Mouse (Mus musculus) liver, embryonic 15.5 days (tissue): ENCODE measurements around the gene Eps8. TPM values are rescaled to one million over a fixed set of nuclear protein-coding genes. Genes with fewer than 3 reads are reported as not detected.

Source experiments
- ATAC-seq: fragments of 200-750 bp; cut with Nextera tagmentation; 2 replicates; pipeline ENCODE4 v1.8.0; 2017; ENCODE audit warnings: moderate number of reproducible peaks, mild to moderate bottlenecking, moderate library complexity; ENCODE audit not compliant: insufficient read depth
- H3K27ac ChIP-seq: fragments of 300-500 bp; sonication (generic); replicated peaks from 2 replicates; pipeline ENCODE4 v1.5.1; 2015; ENCODE audit warnings: mild to moderate bottlenecking, inconsistent platforms
- H3K27me3 ChIP-seq: fragments of 300-500 bp; sonication (generic); 2 replicates; pipeline ENCODE4 v1.6.1; 2015; ENCODE audit warnings: mild to moderate bottlenecking, inconsistent platforms
- H3K36me3 ChIP-seq: fragments of 300-500 bp; sonication (generic); replicated peaks from 2 replicates; pipeline ENCODE4 v1.6.1; 2015; ENCODE audit warnings: moderate library complexity, mild to moderate bottlenecking, inconsistent platforms
- H3K4me1 ChIP-seq: fragments of 300-500 bp; sonication (generic); replicated peaks from 2 replicates; pipeline ENCODE4 v1.6.1; 2015; ENCODE audit warnings: inconsistent platforms
- H3K4me2 ChIP-seq: fragments of 300-500 bp; sonication (generic); 2 replicates; pipeline ENCODE4 v1.6.1; 2015; ENCODE audit warnings: moderate library complexity, mild to moderate bottlenecking, inconsistent platforms
- H3K4me3 ChIP-seq: fragments of 300-500 bp; sonication (generic); replicated peaks from 2 replicates; pipeline ENCODE4 v1.5.1; 2015; ENCODE audit warnings: mild to moderate bottlenecking, inconsistent platforms
- H3K9ac ChIP-seq: fragments of 300-500 bp; sonication (generic); 2 replicates; pipeline ENCODE4 v1.6.1; 2015; ENCODE audit warnings: moderate library complexity, mild to moderate bottlenecking, inconsistent platforms
- H3K9me3 ChIP-seq: fragments of 300-500 bp; sonication (generic); replicated peaks from 2 replicates; pipeline ENCODE4 v1.6.1; 2016; ENCODE audit warnings: inconsistent platforms
- WGBS: fragments of 180-500 bp; shearing (Covaris S2); methylation state at CpG from one replicate; pipeline ENCODE4 v1.1.7; 2015; ENCODE audit warnings: mixed read lengths; ENCODE audit not compliant: insufficient replicate concordance; 5-methylcytosine and 5-hydroxymethylcytosine counted together
- polyA plus RNA-seq: library from polyadenylated mRNA; unstranded; fragments of >200 nt; fragmentation: Nextera tagmentation; extraction: Ambion mirVana; gene quantifications from 2 replicates; pipeline ENCODE4 v1.2.1, GENCODE M21; 2015

Gene Eps8
- polyA plus RNA-seq, 1 experiment from 2014 or later, result 2.5 TPM

DNA sequence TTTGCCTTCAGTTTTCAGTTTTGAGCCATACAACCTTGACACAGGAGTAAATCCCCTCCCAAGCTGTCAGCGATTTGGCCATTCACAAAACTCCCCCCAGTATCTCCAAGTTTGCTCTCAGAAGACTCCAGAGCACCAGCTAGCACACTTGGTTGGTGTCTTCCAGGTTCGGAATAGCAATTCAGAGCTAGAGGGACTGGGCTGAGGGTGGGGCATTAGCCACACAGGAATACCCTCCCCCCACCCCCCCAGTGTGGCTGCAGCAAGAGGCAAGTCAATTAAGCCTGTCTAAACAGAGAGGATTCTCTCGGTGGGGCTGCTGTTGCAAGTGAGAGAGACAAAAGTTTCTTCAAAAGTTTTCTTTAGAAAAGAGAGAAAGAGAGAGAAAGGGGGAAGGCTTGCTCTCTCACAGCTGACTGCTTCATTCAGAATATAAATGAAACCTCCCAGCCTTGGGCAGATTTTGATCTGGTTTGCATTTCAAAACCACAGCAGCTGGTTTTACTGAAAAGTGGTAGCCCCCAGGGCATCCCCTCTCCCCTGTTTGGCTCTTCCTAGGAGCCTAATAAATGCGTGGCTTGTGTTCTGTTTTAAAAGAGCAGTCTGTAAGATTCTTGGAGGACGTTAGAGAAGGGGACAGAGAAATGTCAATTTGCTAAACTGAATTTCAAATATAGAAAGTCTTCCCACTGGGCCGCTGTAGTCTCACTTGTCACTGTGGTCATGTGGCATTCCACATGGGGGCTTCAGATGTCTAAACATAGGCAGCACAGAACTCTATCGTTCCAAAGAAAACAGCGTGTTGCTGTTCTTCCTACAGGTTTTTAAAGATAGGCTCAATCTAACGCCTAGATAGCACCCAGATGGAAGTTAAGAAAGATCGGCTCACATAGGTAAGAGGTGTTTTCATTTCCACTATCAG lies 112.2 kb downstream of the Eps8 start:
- H3K4me3 ChIP-seq, result no peak overlapping the region
- peaks cover 15% of the 10 kb centered on the region for H3K4me1 ChIP-seq
- no peaks in the 10 kb centered on the region for H3K36me3 ChIP-seq
- H3K27ac ChIP-seq, result no peak overlapping the region
- no peaks in the 10 kb centered on the region for H3K27me3 ChIP-seq
- no peak for ATAC-seq
- no peak overlapping the region for H3K9ac ChIP-seq
- H3K4me2 ChIP-seq, result no peak overlapping the region
- 18% methylated on average over 10 of the region's 10 CpGs for WGBS
- no peaks in the 10 kb centered on the region for H3K9me3 ChIP-seq

- ATAC-seq, result 0 out of 2 replicates have a peak, but pooled peaks have one; percentile 34
- Histone ChIP-seq H3K27me3 (no peaks in the 10 kb centered on the region), H3K4me2 (peak overlapping the region; percentile 38), H3K9ac (no peak overlapping the region), H3K36me3 (no peaks in the 10 kb centered on the region), H3K4me1 (peaks cover 15% of the 10 kb centered on the region), H3K4me3 (no peak overlapping the region), H3K27ac (no peak overlapping the region), H3K9me3 (no peaks in the 10 kb centered on the region)
- 21% methylated on average over 17 of the region's 17 CpGs for WGBS
Measured at GRCm38 (mm10) chr6:137541216-137542176, 113.2 kb downstream of the Eps8 start.

DNA sequence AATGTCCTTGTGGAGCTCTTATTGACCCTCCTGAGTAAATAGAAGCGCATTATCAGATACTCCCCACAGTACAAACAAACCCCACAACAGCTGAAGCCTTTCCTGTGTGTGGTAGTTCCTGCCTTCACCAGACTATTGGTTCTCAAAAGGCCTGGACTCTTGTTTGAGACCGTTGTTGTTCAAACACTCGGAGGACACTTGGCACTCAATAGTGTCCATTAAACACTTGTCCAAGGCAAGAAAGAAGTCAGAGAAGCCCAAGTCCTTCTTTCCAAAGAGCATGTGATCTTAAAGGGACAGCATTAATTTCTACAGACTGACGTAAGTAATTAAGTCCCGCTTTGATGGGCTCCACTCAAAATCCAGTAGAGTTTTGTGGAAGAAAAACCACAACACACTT lies 113.9 kb downstream of the Eps8 start:
- Histone ChIP-seq H3K27me3 (no peaks in the 10 kb centered on the region), H3K4me1 (peaks cover 15% of the 10 kb centered on the region), H3K4me2 (no peak overlapping the region; the same call in 1 of the 2 replicates), H3K27ac (no peak overlapping the region), H3K4me3 (no peak overlapping the region), H3K9me3 (no peaks in the 10 kb centered on the region), H3K9ac (no peak overlapping the region), H3K36me3 (no peaks in the 10 kb centered on the region)
- ATAC-seq, result no peak
- WGBS, result 41% methylated on average over 5 of the region's 5 CpGs

DNA sequence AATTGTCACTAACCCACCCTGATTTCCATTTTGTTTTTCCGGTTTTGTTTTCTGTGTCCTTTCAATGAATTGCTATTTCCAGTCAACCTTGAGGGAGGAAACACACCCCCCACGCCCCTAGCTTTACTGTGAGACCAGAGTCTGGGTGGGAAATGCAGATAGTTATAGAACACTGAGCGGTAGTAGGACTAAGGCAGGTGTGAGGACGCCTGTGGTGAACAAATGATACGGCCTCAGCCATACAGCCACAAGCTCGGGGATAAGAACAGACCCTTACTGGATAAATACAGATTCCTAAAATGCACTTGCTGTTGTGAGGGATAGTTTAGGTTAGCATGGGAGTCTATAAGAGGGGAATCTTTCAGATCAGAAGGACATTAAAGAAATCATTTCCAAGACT lies 114.3 kb downstream of the Eps8 start:
- 50% methylated on average over 6 of the region's 6 CpGs for WGBS
- no peaks in the 10 kb centered on the region for H3K9me3 ChIP-seq
- H3K9ac ChIP-seq, result no peak overlapping the region
- no peak overlapping the region for H3K27ac ChIP-seq
- H3K36me3 ChIP-seq, result no peaks in the 10 kb centered on the region
- no peak overlapping the region for H3K4me2 ChIP-seq
- H3K4me1 ChIP-seq, result peaks cover 15% of the 10 kb centered on the region
- no peaks in the 10 kb centered on the region for H3K27me3 ChIP-seq
- no peak overlapping the region for H3K4me3 ChIP-seq
- ATAC-seq, result no peak

DNA sequence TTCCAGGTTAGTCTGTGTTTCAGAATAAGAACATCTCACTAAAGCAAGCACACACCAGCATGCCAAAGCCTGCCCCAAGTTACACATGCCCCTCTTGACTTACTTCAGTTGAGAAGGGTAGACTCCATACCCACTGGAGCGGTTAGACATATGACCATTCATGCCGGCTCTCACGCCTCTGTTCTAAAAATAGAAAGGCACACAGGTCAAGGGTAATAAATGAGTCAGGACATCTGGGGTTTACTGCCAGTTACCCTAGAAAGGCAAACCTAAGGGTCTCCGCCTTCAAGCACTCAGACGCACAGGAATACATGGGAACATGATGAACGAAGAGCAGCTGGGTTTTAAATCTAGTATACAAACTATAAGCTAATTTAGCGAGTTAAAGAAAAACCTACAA lies 115.5 kb downstream of the Eps8 start:
- 72% methylated on average over 7 of the region's 7 CpGs for WGBS

GRCm38 (mm10) chr6:137532758-137533157 lies 121.9 kb downstream of the Eps8 start:
- Histone ChIP-seq H3K4me2 (no peak overlapping the region), H3K9me3 (no peaks in the 10 kb centered on the region), H3K4me1 (no peaks in the 10 kb centered on the region), H3K27me3 (no peaks in the 10 kb centered on the region), H3K9ac (no peak overlapping the region), H3K4me3 (no peak overlapping the region), H3K36me3 (no peaks in the 10 kb centered on the region), H3K27ac (no peak overlapping the region)
- WGBS, result 60% methylated on average over 8 of the region's 8 CpGs
- no peak for ATAC-seq

More for the DNA sequence above, 115.5 kb downstream of the Eps8 start:
- Histone ChIP-seq H3K4me2 (no peak overlapping the region), H3K36me3 (no peaks in the 10 kb centered on the region), H3K4me3 (no peak overlapping the region), H3K4me1 (peaks cover 15% of the 10 kb centered on the region), H3K9ac (no peak overlapping the region), H3K27me3 (no peaks in the 10 kb centered on the region), H3K27ac (no peak overlapping the region), H3K9me3 (no peaks in the 10 kb centered on the region)
- ATAC-seq, result no peak

GRCm38 (mm10) chr6:137525769-137526168 lies 128.9 kb downstream of the Eps8 start:
- Histone ChIP-seq H3K36me3 (no peaks in the 10 kb centered on the region), H3K27me3 (no peaks in the 10 kb centered on the region), H3K4me1 (no peaks in the 10 kb centered on the region), H3K4me2 (no peak overlapping the region), H3K9me3 (no peaks in the 10 kb centered on the region), H3K4me3 (no peak overlapping the region), H3K9ac (no peak overlapping the region), H3K27ac (no peak overlapping the region)
- 35% methylated on average over 3 of the region's 3 CpGs for WGBS
- ATAC-seq, result no peak

DNA sequence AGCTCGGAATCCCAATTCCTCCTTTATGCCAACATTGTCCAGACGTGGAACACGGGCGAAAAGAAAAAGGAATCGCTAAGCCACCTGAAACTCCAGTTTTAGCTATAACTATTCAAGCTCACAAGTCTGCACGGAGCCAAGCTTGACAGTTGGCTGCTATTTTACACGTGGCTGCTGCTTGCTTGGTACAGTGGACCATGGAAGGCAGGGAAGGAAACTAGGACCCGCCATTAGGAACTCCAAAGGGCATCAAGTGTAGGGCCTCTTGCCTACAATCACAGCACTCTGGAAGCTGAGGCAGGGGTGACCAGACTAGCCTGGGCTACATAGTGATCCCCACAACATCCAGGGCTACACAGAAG lies 134.4 kb downstream of the Eps8 start:
- no peaks in the 10 kb centered on the region for H3K9me3 ChIP-seq
- 67% methylated on average over 8 of the region's 8 CpGs for WGBS
- H3K4me1 ChIP-seq, result no peaks in the 10 kb centered on the region
- H3K36me3 ChIP-seq, result no peaks in the 10 kb centered on the region
- H3K27me3 ChIP-seq, result no peaks in the 10 kb centered on the region
- H3K27ac ChIP-seq, result no peak overlapping the region
- ATAC-seq, result no peak
- no peak overlapping the region for H3K9ac ChIP-seq
- H3K4me2 ChIP-seq, result no peak overlapping the region
- no peak overlapping the region for H3K4me3 ChIP-seq

- WGBS, result 70% methylated on average over 11 of the region's 11 CpGs
- ATAC-seq, result no peak
- Histone ChIP-seq H3K4me3 (no peak overlapping the region), H3K27ac (no peak overlapping the region), H3K36me3 (no peaks in the 10 kb centered on the region), H3K27me3 (no peaks in the 10 kb centered on the region), H3K9me3 (no peaks in the 10 kb centered on the region), H3K4me1 (no peaks in the 10 kb centered on the region), H3K9ac (no peak overlapping the region), H3K4me2 (no peak overlapping the region)
Measured at GRCm38 (mm10) chr6:137519529-137520342, 134.9 kb downstream of the Eps8 start.

DNA sequence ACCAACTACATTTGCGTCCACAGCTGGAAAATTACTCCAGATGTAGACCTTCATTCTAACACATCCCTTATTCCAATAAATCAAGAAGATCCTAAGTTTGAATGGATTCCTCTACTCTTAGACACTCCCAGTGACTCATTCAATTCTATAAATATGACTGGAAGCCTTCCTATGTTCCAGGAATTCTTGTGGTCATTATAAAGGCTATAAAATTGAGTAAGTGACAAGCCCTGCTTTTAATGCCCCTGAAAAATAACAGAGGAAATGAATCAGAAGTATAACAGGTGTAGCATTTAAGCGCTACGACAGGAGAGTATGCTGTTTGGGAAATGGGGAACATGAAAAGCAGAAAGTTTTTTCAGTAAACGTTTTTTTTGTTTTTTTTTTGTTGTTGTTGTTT lies 139.8 kb downstream of the Eps8 start:
- H3K27me3 ChIP-seq, result no peaks in the 10 kb centered on the region
- no peaks in the 10 kb centered on the region for H3K9me3 ChIP-seq
- H3K36me3 ChIP-seq, result no peaks in the 10 kb centered on the region
- no peak overlapping the region for H3K4me2 ChIP-seq
- WGBS, result 63% methylated on average over 4 of the region's 4 CpGs
- no peak for ATAC-seq
- H3K9ac ChIP-seq, result no peak overlapping the region
- no peak overlapping the region for H3K27ac ChIP-seq
- no peaks in the 10 kb centered on the region for H3K4me1 ChIP-seq
- H3K4me3 ChIP-seq, result no peak overlapping the region
